Mouse (Mus musculus) C2C12 (cell line): Measurements from ENCODE around the gene Gm28048.

ENCODE experiments used
- CTCF ChIP-seq: IDR thresholded peaks from one replicate; pipeline ENCODE4 v1.5.1; 2011; ENCODE audit not compliant: control insufficient read depth, insufficient read depth, insufficient read length
- FOSL1 ChIP-seq: IDR thresholded peaks from one replicate; pipeline ENCODE4 v1.8.0; 2011; ENCODE audit warnings: mild to moderate bottlenecking, low read length; ENCODE audit not compliant: poor library complexity, insufficient read depth, severe bottlenecking
- MAX ChIP-seq: IDR thresholded peaks from one replicate; pipeline ENCODE4 v1.6.1; 2011; ENCODE audit warnings: mild to moderate bottlenecking, control low read depth

DNA sequence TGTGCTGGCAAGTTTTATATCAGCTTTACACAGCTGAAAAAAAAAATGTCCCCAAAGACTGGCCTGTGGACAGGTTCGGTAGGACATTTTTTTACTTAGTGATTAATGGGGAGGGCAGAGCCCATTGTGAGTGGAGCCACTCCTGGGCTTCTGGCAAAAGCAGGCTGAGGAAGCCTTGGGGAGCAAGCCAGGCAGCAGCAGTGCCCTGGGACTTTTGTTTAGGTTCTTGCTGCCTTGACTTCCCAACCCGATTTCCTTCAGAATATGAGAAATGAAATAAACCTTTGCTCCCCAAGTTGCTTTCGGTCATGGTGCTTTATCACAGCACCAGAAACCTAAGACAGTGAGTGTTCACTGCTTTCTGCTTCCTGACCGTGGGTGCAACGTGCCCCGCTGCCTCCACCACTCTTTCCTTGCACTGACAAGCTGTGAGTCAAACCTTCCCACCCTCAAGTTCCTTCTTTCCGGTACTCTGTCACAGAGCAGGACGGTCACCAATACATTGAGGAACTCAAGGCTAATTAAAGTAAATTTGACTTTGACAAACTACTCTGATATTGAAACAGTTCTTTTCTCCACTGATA is 53.2 kb downstream of the Gm28048 start:
- TF ChIP-seq CTCF (no peak), MAX (no peak), FOSL1 (no peak)
